Mouse (Mus musculus) erythroid progenitor cell, adult 5-6 weeks (primary cell): Measurements from ENCODE around the gene Col11a1. TPM values are rescaled to one million over a fixed set of nuclear protein-coding genes. Genes with fewer than 3 reads are reported as not detected.

Experiments
- ATAC-seq: replicated peaks from 2 replicates; pipeline ENCODE4 v1.8.0; 2016; ENCODE audit warnings: moderate number of reproducible peaks, mild to moderate bottlenecking, moderate TSS enrichment, inconsistent platforms; ENCODE audit not compliant: poor library complexity, low FRiP score, severe bottlenecking
- total RNA-seq, 2 experiments: library from RNA; stranded (forward) in 1 of 2; stranded (reverse) in 1 of 2; fragments of 150-400 nt in 1 of 2; fragments of 186-747, 209-891 nt in 1 of 2; gene quantifications; 2 replicates each; pipeline versions ENCODE4 v1.2.3 to v1.2.4; 2015 to 2017; ENCODE audit warnings: low replicate concordance in 2 of 2

Gene Col11a1
- total RNA-seq (2015; ENCODE audit: low replicate concordance) (not detected in 2 replicates), total RNA-seq (2017; ENCODE audit: low replicate concordance) (not detected in 2 replicates)

DNA sequence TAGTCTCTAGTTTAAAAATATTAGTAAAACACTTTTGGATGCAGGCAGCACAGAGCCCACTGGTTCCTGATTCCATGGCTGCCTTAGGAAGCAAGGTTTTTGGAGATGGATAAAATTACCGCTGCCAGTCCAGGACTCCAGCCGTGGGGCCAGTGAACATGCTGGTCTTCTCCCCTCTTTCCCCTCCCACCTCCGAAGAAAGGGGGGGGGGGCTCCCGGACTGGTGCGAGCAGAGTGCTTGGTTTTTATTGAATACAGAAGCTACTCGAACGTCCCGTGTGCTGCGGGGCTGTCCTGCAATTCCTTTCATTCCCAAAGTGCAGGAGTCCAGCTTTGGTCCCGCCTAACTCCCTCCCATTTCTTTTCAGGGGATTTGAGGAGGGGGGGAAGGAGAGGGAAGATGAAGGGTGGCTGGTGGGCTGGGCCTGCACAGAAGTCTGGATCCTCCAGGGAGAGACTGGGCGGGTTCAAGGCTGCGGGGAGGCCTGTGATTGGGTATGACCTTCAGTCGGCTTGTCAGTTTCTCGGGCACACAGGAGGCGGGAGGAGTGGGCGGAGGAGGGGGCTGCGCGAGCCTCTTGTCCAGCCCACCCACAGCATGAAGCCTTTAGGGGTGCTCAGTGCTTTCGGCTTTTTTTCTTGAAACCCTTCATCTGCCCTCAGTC lies at the start of gene Col11a1:
Col11a1 (plus strand) TSS at position 570 of the 665 bp plus-strand sequence.
- no peak for ATAC-seq

DNA sequence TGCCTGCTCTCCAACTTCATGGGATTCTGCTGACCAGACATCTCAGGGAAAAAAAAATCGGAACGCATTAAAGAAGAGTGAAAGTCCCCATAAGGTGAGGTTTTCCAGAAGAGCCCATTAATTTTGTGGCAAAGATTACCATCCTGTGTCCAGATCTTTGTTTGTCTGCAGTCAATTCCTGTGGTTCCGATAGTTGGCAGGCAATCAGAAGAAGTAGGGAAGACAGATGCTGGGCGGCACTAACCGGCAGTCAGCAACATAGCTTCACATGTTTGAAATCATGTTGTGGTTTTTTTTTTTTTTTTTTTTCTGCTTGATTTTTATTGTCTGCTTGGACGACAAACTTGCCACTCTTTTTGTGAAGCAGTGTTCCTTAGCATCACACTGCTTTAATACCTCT lies 39.4 kb upstream of the Col11a1 start:
- no peak for ATAC-seq

DNA sequence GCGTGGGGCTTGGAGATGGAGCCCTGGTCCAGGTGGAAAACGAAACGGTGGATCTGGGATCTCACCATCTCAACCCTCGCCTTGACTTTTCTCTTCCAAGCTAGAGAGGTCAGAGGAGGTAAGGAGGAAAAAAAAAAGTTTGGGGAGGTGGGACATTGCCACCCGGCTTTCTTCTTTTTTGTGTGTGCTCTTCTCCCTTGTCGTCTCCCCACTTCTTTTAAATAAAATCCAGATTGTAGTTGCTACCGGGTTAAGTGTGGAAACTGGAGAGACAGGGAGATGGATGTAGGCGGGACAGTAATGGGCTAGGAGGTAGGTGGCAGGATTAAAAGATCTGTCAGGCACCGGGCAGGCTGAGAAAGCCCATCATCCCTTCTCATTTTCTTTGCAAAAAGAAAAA lies 546 bp downstream of the Col11a1 start:
- no peak for ATAC-seq

DNA sequence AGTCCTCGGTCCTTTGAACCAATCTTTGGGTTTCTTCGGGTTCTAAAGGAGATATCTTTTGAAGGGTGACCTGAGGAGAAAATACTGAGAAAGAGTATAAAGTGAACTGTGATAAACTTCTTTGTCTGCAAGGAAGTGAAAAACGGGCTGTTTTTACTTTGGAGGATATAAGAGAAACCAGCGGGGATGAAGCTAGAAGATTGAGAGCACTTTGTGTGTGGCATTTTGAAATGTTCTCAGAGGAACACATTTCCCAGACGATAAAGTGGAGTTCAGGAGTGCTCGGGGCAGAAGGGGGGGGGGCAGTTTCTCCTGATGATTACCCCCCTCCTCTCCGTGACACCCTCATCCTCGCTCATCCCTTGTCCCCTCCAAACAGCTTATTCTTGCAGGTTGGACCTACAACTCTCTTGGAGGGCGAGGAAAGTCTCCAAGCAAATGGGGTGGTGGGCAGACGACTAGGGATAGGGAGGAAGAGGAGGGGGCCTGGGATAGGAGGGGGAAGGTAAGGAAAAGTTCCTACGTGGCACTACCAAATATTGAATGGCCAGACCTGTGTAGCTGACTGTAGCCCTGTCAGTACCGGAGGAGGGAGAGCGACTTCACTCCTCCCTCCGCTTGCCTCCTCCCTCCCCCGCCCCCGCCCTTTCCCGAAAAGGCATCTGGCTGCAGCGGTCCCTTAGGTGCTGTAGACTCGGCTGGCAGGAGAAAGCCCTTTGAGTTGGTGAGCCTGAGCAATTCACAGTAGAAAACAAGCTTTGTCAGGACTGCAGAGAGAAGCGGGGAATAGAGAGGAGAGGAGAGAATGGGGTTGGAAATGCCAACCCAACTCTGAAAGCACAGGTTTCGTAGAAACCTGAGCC lies 1.2 kb downstream of the Col11a1 start:
- ATAC-seq: no peak

DNA sequence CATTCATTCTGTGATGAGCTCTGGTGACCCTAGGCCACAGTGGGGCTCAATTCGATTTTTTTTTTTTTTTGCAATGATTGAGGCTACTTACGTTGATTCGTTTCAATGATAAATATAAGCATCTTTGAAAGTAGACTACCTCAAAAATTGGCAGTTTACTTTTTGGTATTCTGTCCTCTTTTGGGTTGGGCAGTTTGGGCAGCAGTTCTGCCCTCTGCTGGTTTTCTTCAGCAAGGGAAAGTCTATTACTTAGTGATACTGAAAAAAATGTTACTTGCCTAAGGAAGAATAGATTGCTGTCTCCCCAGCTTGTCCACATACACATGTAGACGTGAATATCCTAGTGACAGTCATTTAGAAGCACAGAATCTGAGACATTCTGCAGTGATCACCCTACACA lies 2.0 kb downstream of the Col11a1 start:
- ATAC-seq: no peak

DNA sequence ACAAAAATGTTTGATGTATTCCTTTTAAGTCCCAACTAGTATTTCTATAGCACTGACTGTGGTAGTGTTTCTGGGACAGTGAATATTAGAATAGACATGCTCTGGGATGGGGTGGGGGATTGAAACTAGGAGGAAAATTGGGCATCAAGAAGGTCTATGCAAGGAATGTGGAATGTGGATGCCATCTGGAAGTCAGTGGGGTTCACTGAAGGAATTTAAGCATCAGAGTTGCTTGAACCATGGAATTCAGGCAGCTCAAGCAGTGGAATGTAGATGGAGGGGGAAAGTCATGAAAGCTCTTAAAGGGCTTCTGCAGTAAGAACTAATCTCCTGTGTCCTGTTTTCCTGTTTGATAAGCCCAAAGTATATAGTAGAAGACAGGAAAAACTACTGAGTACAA lies 22.1 kb downstream of the Col11a1 start:
- no peak for ATAC-seq

DNA sequence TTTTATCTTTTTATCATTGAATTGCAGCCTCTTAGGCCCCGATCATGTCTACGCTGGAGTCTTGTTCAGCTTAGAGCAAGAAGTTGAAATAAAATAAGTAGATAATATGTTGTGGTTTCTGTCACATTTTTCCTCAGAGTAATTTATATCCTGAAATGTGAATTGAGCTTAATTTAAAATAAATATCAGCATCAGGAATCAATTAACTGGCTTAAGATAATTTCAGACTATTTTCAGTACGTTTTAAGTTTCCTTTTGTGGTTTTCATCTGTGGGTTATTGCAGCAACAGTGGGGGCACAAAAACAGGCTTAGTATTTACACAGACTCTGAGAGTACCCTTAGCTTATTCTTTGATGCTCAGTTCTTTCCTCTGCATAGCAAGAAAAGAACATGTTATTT lies 23.2 kb downstream of the Col11a1 start:
- no peak for ATAC-seq

DNA sequence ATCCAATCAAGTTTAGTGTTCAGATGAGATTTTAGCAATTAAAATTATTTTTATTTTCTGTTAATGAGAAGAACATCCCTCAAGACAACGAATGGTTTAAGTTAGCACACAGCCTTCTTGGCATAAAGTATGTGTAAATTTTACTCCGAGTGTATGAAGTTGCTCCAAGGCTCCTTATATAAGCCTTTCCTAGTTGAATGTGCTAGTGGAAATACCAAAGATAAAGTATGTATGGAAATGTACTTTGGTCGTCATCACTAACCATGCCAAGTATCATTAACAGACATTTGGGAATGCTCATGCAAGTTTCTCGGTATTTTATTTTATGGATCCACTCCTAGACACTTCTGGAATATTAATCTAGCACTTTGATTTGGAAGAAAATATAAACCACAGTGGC lies 34.8 kb downstream of the Col11a1 start:
- ATAC-seq: no peak

DNA sequence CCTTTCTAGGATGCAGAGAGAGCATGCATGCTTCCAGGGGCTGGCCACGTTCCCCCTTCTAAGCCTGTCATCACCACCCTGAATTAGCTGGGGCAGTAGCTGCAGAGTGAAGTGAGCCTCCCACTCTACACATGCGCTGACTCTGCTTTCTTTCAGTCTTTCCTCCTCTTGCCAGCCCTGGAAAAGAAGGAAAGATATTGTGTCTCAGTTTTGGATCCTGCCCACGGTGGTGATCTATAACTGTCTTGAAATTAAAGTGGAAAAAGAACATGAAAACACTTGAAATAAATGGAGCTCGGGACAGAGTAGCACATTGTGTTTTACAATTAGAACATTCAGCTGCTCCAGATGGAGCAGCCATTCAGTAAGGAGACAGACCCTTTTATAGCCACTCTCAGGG lies 35.2 kb downstream of the Col11a1 start:
- ATAC-seq: no peak

DNA sequence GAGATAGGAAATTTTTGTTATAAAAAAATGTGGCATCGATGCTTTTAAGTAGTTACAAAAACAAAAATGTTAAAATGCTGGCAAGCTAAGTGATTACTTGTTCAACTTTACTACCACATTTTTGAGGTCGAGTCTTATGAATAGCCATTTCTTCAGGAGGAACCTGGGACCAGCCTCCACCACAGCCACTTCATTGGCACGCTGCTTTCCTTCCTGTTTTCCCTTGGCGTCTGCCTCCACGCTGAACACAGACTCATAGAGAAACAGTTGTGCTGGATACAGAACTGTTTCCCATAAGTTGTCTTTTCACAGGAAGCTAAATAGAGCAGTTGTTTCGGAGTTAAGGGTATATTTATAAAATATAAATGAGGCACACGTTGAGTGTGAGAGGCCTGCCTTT lies 69.0 kb downstream of the Col11a1 start:
- no peak for ATAC-seq

DNA sequence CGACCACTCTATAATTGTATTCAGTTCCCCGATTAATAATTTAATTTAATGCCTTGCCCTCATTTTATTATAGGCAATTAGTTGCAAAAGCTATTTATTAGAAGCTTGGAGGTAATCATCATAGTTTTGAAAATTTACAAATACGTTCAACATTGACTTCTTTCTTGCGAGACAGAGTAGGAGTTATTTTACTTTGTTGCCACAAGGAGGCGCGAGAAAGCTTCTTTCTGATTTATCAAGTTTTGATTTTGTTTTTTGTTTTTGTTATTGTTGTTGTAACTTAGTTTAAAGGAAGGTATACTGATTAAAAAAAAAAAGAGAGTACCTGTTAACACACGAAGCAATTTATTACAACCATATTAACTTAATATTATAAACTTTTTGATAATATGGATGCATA lies 76.8 kb downstream of the Col11a1 start:
- no peak for ATAC-seq

DNA sequence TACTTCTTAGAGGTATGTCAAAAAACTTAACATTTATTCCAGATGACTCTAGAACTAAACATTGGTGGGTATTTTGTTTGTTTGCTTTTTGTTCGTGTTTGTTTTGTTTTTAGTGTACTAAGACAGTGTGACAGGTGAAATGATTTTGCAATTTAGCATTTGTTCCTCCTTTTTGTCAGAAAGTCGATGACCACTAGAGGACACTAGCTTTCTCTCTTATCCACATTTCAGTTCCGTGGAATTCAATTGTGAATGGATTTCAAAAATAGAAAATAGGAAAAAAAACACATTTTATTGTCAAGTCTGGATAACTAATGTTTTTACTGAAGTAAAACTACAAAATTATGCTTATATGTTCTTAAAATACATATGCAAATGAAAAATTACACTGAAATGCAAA lies 116.8 kb downstream of the Col11a1 start:
- no peak for ATAC-seq

DNA sequence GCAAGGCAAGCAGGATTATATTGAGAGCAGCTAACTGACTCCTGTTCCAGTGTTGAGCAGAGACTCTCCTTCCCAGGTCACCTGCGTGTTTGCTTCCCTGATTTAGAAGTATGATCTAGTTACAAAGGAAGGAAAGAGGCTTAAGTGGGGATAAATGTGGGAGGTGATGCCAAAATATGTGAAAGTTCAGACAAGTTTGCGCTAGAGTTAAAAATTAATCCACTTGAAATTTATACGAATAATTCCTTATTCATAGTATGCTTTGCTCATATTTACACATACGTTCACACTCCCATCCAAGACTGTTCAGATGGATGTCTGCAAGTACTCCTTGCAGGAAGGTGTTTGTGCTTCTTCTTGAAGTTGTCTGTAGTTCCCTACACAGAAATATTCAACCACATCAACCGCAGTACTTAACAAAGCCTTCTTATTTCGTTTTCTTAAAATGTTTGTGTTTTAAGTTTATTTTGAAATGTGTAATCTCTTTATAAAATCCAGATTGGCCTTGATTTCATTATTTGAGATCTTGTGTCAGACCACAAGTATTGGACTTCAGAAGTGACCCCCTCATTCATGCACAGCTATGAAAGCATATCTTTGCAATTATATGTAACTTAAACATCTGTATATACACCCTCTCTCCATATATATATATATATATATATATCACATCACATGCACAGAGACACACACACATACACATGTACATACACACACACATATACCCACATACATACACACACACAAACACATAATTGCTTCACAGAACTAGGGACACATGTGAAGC lies 167.8 kb downstream of the Col11a1 start:
- no peak for ATAC-seq

DNA sequence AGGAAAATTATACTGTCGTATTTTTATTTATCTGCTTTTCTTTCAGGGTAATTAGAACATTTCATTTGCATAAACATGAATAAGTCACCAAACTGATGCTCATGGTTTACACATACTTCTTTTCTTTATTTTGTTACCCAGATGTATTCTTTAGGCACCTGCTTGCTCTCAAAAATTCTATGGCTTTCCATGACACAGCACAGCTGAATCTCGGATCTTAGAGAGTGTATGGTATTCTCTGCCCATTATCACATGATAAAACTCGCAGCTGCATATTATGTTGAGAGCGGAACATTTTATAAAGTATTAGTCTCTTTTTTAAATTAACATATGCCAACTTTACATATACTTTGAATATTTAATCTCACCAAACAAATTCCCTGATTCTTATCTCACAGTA lies 181.9 kb downstream of the Col11a1 start:
- ATAC-seq: no peak

DNA sequence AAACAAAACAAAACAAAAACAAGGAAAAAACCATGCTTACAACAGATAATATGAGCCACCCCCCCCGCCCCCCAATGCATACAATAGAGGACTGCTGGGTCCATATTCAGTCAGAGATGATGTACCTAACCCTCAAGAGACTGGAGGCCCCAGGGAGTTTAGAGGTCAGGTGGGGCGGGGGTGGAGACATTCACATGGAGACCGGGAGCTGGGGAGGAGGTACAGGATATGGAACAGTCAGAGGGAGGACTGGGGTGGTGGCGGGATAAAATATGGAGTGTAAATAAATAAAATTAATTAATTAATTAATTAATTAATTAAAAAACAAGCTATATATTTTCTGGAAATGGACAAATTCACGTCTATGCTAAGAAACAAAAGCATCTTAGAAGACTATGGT lies 185.8 kb downstream of the Col11a1 start:
- ATAC-seq: no peak

DNA sequence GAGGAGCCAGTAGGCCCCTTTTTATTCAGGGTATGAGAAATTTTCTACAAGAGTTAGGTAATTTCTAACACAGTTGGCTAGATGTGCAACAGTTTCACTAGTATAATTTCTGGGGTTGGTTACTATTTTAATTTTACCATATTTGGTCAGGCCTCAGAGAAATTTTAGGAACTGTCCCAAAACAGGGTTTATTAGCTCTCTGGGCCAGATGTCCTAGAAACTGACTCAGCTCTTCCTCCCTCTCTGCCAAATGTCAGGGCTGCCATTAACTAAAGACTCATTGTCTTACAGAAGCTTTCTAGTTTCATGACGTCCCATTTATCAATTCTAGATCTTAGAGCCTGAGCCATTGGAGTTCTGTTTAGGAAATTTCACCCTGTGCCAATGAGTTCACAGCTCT lies 199.2 kb downstream of the Col11a1 start:
- no peak for ATAC-seq
